Mouse (Mus musculus) liver, embryonic 13.5 days (tissue): ENCODE measurements around the gene Bicc1. TPM values are rescaled to one million over a fixed set of nuclear protein-coding genes. Genes with fewer than 3 reads are reported as not detected.

Experiments used
- ATAC-seq: fragments of 200-750 bp; cut with Nextera tagmentation; 2 replicates; pipeline ENCODE4 v1.8.0; 2017; ENCODE audit warnings: low read depth, mild to moderate bottlenecking, moderate number of reproducible peaks, moderate library complexity
- DNase-seq: peaks from one replicate; pipeline ENCODE4 v3.0.0; 2022
- H3K27ac ChIP-seq: fragments of 300-500 bp; sonication (generic); 2 replicates; pipeline ENCODE4 v1.5.1; 2015; ENCODE audit warnings: moderate library complexity, mild to moderate bottlenecking, inconsistent platforms
- H3K27me3 ChIP-seq: fragments of 300-500 bp; sonication (generic); 2 replicates; pipeline ENCODE4 v1.6.1; 2015; ENCODE audit warnings: mild to moderate bottlenecking, inconsistent platforms
- H3K36me3 ChIP-seq: fragments of 300-500 bp; sonication (generic); 2 replicates; pipeline ENCODE4 v1.6.1; 2015; ENCODE audit warnings: mild to moderate bottlenecking, inconsistent platforms
- H3K4me1 ChIP-seq: fragments of 300-500 bp; sonication (generic); replicated peaks from 2 replicates; pipeline ENCODE4 v1.6.1; 2015; ENCODE audit warnings: inconsistent platforms
- H3K4me2 ChIP-seq: fragments of 300-500 bp; sonication (generic); 2 replicates; pipeline ENCODE4 v1.6.1; 2015; ENCODE audit warnings: inconsistent platforms, mild to moderate bottlenecking, moderate library complexity
- H3K4me3 ChIP-seq: fragments of 300-500 bp; sonication (generic); replicated peaks from 2 replicates; pipeline ENCODE4 v1.5.1; 2015; ENCODE audit warnings: mild to moderate bottlenecking, inconsistent platforms
- H3K9ac ChIP-seq: fragments of 300-500 bp; sonication (generic); 2 replicates; pipeline ENCODE4 v1.6.1; 2015; ENCODE audit warnings: mild to moderate bottlenecking, inconsistent platforms
- H3K9me3 ChIP-seq: fragments of 300-500 bp; sonication (generic); replicated peaks from 2 replicates; pipeline ENCODE4 v1.6.1; 2016; ENCODE audit warnings: inconsistent platforms
- WGBS: fragments of 180-500 bp; shearing (Covaris S2); methylation state at CpG from one replicate; pipeline ENCODE4 v1.1.7; 2015; ENCODE audit not compliant: insufficient replicate concordance; 5-methylcytosine and 5-hydroxymethylcytosine counted together
- polyA plus RNA-seq: library from polyadenylated mRNA; unstranded; fragments of >200 nt; fragmentation: Nextera tagmentation; extraction: Ambion mirVana; gene quantifications from 2 replicates; pipeline ENCODE4 v1.2.1, GENCODE M21; 2015

Bicc1 gene
- polyA plus RNA-seq, 1 experiment from 2014 or later: 2.6 TPM

- Histone ChIP-seq H3K4me2 (no peak overlapping the region), H3K27ac (no peak overlapping the region), H3K4me3 (no peak overlapping the region), H3K4me1 (no peaks in the 10 kb centered on the region), H3K9ac (no peak overlapping the region), H3K9me3 (no peaks in the 10 kb centered on the region), H3K27me3 (no peaks in the 10 kb centered on the region), H3K36me3 (no peaks in the 10 kb centered on the region)
- DNase-seq (no peak), ATAC-seq (no peak)
- 70% methylated on average over 6 of the region's 6 CpGs for WGBS
Observed at GRCm38 (mm10) chr10:71140281-71140845, 19.1 kb downstream of the Bicc1 start.

- Histone ChIP-seq H3K27me3 (no peaks in the 10 kb centered on the region), H3K4me1 (no peaks in the 10 kb centered on the region), H3K36me3 (no peaks in the 10 kb centered on the region), H3K27ac (no peak overlapping the region), H3K4me2 (no peak overlapping the region), H3K4me3 (no peak overlapping the region), H3K9me3 (no peaks in the 10 kb centered on the region), H3K9ac (no peak overlapping the region)
- DNase-seq (no peak), ATAC-seq (no peak)
- 81% methylated on average over 2 of the region's 2 CpGs for WGBS
Observed at GRCm38 (mm10) chr10:71138852-71139197, 20.7 kb downstream of the Bicc1 start.

- H3K27ac ChIP-seq: no peak overlapping the region
- H3K4me1 ChIP-seq: no peaks in the 10 kb centered on the region
- H3K9me3 ChIP-seq: no peaks in the 10 kb centered on the region
- WGBS: 69% methylated on average over 14 of the region's 14 CpGs
- H3K36me3 ChIP-seq: no peaks in the 10 kb centered on the region
- ATAC-seq (no peak), DNase-seq (no peak)
- no peak overlapping the region for H3K4me3 ChIP-seq
- H3K9ac ChIP-seq: no peak overlapping the region
- H3K4me2 ChIP-seq: no peak overlapping the region
- no peaks in the 10 kb centered on the region for H3K27me3 ChIP-seq
Observed at GRCm38 (mm10) chr10:71138132-71138851, 21.2 kb downstream of the Bicc1 start.

- 77% methylated on average over 9 of the region's 9 CpGs for WGBS
- H3K27ac ChIP-seq: no peak overlapping the region
- no peaks in the 10 kb centered on the region for H3K27me3 ChIP-seq
- H3K4me1 ChIP-seq: no peaks in the 10 kb centered on the region
- DNase-seq (no peak), ATAC-seq (no peak)
- no peaks in the 10 kb centered on the region for H3K36me3 ChIP-seq
- no peak overlapping the region for H3K4me3 ChIP-seq
- H3K9me3 ChIP-seq: no peaks in the 10 kb centered on the region
- H3K4me2 ChIP-seq: no peak overlapping the region
- H3K9ac ChIP-seq: no peak overlapping the region
Observed at GRCm38 (mm10) chr10:71137606-71138005, 21.9 kb downstream of the Bicc1 start.

GRCm38 (mm10) chr10:71131333-71131732 lies 28.2 kb downstream of the Bicc1 start:
- H3K36me3 ChIP-seq: no peaks in the 10 kb centered on the region
- no peaks in the 10 kb centered on the region for H3K9me3 ChIP-seq
- no peaks in the 10 kb centered on the region for H3K27me3 ChIP-seq
- H3K4me3 ChIP-seq: no peak overlapping the region
- H3K4me2 ChIP-seq: no peak overlapping the region
- DNase-seq: no peak
- no peak for ATAC-seq
- H3K4me1 ChIP-seq: no peaks in the 10 kb centered on the region
- H3K27ac ChIP-seq: no peak overlapping the region
- no peak overlapping the region for H3K9ac ChIP-seq
- WGBS: 46% methylated on average over 9 of the region's 9 CpGs

GRCm38 (mm10) chr10:71130261-71130660 lies 29.2 kb downstream of the Bicc1 start:
- DNase-seq: no peak
- Histone ChIP-seq H3K4me1 (no peaks in the 10 kb centered on the region), H3K4me2 (no peak overlapping the region), H3K27me3 (no peaks in the 10 kb centered on the region), H3K9ac (no peak overlapping the region), H3K4me3 (no peak overlapping the region), H3K9me3 (no peaks in the 10 kb centered on the region), H3K36me3 (no peaks in the 10 kb centered on the region), H3K27ac (no peak overlapping the region)
- 33% methylated on average over 9 of the region's 9 CpGs for WGBS
- no peak for ATAC-seq

GRCm38 (mm10) chr10:71127951-71128331 lies 31.6 kb downstream of the Bicc1 start:
- ATAC-seq: no peak
- Histone ChIP-seq H3K27me3 (no peaks in the 10 kb centered on the region), H3K4me2 (no peak overlapping the region), H3K9me3 (no peaks in the 10 kb centered on the region), H3K36me3 (no peaks in the 10 kb centered on the region), H3K4me3 (no peak overlapping the region), H3K27ac (no peak overlapping the region), H3K4me1 (no peaks in the 10 kb centered on the region), H3K9ac (no peak overlapping the region)
- DNase-seq: no peak
- WGBS: 54% methylated on average over 8 of the region's 8 CpGs

- no peaks in the 10 kb centered on the region for H3K9me3 ChIP-seq
- no peaks in the 10 kb centered on the region for H3K4me1 ChIP-seq
- H3K27ac ChIP-seq: no peak overlapping the region
- H3K27me3 ChIP-seq: no peaks in the 10 kb centered on the region
- no peak overlapping the region for H3K9ac ChIP-seq
- H3K4me3 ChIP-seq: no peak overlapping the region
- ATAC-seq: no peak
- no peak for DNase-seq
- WGBS: 67% methylated on average over 13 of the region's 13 CpGs
- H3K4me2 ChIP-seq: no peak overlapping the region
- H3K36me3 ChIP-seq: no peaks in the 10 kb centered on the region
Observed at GRCm38 (mm10) chr10:71127278-71127950, 32.1 kb downstream of the Bicc1 start.

GRCm38 (mm10) chr10:71123974-71124373 lies 35.5 kb downstream of the Bicc1 start:
- WGBS: 47% methylated on average over 3 of the region's 3 CpGs

GRCm38 (mm10) chr10:71123395-71123794 lies 36.1 kb downstream of the Bicc1 start:
- H3K4me3 ChIP-seq: no peak overlapping the region

More at GRCm38 (mm10) chr10:71123974-71124373, 35.5 kb downstream of the Bicc1 start:
- H3K27me3 ChIP-seq: no peaks in the 10 kb centered on the region
- DNase-seq (no peak), ATAC-seq (no peak)
- no peaks in the 10 kb centered on the region for H3K36me3 ChIP-seq
- H3K9ac ChIP-seq: no peak overlapping the region
- H3K9me3 ChIP-seq: no peaks in the 10 kb centered on the region
- H3K4me1 ChIP-seq: peaks cover 7% of the 10 kb centered on the region
- no peak overlapping the region for H3K4me3 ChIP-seq
- no peak overlapping the region for H3K27ac ChIP-seq
- H3K4me2 ChIP-seq: no peak overlapping the region

GRCm38 (mm10) chr10:71122480-71122879 lies 37.0 kb downstream of the Bicc1 start:
- Histone ChIP-seq H3K4me2 (no peak overlapping the region), H3K4me3 (no peak overlapping the region), H3K4me1 (peaks cover 7% of the 10 kb centered on the region), H3K9me3 (no peaks in the 10 kb centered on the region), H3K27ac (no peak overlapping the region), H3K9ac (no peak overlapping the region), H3K36me3 (no peaks in the 10 kb centered on the region), H3K27me3 (no peaks in the 10 kb centered on the region)
- ATAC-seq (no peak), DNase-seq (no peak)
- 61% methylated on average over 8 of the region's 8 CpGs for WGBS

More at GRCm38 (mm10) chr10:71123395-71123794, 36.1 kb downstream of the Bicc1 start:
- H3K27ac ChIP-seq: no peak overlapping the region
- H3K27me3 ChIP-seq: no peaks in the 10 kb centered on the region
- DNase-seq: no peak
- no peaks in the 10 kb centered on the region for H3K9me3 ChIP-seq
- peaks cover 7% of the 10 kb centered on the region for H3K4me1 ChIP-seq
- H3K36me3 ChIP-seq: no peaks in the 10 kb centered on the region
- 53% methylated on average over 4 of the region's 4 CpGs for WGBS
- H3K4me2 ChIP-seq: no peak overlapping the region
- ATAC-seq: no peak
- H3K9ac ChIP-seq: no peak overlapping the region
